Mouse (Mus musculus): ENCODE measurements at regions not wholly inside any gene's neighbourhood (a gene's known extent, or its start where the extent isn't known, plus 50 kb on each side); places are given as distances from the start of the nearest gene placed in this dataset.
"Not testable (repeated sequence)": the region's sequence is repeated elsewhere in the genome, so short reads cannot be mapped to it uniquely, and the experiment has no call there.

DNA sequence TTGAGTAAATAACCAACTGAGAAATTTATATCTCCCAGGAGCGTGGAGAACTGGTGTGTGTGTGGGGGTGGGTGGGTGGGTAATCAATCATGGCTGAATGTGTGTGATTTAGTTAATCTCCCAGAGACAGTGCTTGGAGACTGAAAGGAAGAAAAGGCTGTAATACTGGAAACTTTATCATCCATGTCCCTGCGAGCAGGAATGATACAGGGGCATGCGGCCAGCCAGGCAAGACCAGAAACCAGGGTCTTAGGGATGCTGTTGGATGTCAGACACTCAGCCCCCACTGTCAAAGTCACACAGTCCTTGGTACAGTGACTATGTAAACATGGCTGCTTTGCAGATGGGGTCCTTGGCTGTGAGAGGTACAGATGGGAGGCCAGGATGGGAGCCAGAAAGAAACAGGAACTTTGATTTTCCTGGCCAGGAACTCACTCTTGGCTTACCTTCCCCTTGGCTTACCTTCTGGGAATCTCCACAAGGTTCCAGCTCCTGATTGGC, 244.3 kb upstream of the Dpp6 start:
- DNase-seq (ENCODE audit: low read depth, low spot score): peak; percentile 95

DNA sequence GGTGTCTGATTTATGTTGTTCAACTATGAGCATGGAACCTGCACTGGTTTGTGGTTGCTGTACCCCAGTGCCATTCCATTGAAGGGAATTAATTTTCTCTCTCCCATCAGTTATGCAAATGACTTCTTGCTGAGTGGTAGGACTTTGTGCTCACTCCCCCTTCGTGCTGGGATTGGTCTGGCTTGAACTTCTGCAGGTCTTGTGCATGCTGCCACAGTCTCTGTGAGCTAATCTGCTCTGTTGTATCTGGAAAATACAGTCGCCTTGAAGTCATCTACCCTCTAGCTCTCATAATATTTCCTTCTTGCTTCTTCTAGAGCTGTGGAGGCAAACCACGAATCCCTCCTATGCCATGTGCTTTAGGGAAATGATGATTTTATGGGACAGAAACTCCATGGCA, 243.6 kb upstream of the Dpp6 start:
- DNase-seq (ENCODE audit: low read depth, low spot score): no peak

DNA sequence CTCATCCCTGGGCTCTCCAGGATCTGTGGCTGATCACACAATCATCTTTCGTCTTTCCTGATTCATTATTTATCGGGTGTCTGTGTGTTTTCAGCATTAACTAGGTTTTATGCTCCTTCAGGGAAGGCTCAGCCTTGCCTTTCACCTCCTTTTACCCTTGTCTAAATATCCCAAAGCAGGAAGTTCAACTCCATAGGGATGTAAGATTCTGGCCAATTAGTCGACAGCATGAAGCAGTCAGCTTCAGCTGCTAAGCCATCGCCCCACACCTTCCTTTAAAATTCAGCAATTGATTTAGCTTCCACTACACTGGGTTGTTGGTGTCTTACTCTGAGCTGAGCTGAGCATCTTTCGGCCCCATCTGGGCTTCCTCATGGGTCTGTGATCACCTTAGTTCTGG, 230.9 kb upstream of the Dpp6 start:
- DNase-seq (ENCODE audit: low read depth, low spot score): no peak

DNA sequence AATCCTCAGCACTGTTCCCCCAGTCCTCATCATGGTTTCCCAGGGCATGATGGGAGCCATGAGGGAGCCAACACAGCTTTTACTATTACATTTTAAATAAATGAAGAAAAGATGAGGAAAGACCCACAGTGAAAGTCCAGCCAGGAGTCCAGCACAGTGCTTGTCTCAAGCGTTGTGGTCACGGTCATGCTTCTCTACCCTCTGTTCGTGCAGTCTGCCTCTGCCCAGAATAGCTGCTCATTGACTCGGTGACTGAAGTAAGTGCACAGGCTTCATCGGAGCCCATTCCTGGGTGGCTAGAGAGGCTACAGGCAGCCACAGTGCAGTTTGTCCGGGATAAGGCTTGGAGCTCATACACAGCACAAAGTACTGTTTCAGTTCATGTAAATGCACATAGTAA, 226.1 kb upstream of the Dpp6 start:
- DNase-seq (ENCODE audit: low read depth, low spot score): no peak

DNA sequence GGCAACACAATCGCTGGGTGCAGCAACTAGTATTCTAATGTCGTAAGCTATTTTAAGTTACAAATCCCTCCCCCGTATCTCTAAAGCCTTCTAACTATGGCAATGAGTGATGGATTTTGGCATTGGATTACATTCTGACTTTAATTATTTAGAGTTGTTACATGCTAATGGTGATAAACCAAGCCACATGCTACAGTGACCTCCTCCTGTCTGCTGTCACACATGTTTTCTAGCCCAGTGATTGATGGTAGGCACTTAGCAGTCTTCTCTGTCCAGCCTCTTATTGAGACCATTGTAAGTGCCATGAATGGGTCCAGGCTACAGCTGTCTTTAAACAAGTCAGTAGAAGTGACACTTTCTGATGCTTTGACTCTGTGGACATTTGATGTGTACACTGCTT, 224.7 kb upstream of the Dpp6 start:
- no peak for DNase-seq (ENCODE audit: low read depth, low spot score)

DNA sequence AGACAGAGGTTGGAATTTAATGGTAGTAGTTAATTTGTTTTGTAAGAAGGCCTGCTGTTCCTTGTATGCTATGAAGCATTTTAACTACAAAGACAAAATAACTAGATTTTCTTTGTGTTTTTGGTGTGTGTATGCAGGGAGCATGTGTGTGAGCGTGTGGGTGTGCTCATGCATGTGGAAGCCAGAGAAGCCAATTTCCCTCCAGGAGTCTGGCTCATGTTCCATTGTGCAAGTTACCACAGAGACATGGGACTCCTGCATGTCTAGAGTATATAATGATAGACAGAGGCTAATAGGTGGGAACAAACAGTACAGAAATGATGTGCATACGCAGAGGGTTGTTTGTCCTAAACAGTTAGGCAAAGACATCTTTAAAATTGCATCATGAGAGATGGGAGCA, 219.0 kb upstream of the Dpp6 start:
- DNase-seq (ENCODE audit: low read depth, low spot score): peak; percentile 37

DNA sequence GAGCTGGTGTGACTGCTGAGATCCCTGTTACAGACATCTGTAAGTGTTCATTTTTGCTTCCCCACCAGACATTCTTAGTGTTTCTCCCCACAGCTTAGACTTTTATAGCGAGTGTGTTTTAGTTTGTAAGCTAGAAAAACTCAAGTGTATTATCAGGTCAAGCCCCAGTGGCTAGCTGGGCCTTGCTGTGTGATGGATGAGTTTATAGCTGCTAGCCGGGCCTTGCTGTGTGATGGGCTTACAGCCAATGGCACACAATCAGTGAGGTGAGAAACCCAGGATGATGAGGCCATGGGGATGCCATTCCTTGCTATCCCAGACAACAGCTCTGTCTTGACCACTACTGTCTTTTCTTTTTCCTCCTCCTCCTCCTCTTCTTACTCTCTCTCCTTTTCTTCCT, 197.7 kb upstream of the Dpp6 start:
- no peak for DNase-seq (ENCODE audit: low read depth, low spot score)

DNA sequence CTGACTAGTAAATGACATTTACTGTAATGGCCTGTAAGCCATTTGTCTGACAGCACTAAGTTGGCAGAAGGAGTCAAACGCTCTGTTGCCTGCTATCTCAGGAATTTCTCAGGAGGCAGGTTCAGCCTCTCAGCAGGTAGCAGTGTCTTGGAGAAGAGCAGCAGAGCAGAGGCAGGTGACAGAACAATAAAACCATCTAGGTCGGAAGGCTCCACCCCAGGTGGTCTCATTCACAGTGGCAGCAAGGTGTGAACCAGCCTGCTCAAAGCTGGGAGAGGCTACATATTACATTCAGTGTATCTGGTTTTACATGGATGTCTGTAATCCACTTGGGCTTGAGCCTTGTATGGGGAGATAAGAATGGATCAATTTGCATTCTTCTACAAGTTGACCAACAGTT, 194.9 kb upstream of the Dpp6 start:
- DNase-seq (ENCODE audit: low read depth, low spot score): no peak

DNA sequence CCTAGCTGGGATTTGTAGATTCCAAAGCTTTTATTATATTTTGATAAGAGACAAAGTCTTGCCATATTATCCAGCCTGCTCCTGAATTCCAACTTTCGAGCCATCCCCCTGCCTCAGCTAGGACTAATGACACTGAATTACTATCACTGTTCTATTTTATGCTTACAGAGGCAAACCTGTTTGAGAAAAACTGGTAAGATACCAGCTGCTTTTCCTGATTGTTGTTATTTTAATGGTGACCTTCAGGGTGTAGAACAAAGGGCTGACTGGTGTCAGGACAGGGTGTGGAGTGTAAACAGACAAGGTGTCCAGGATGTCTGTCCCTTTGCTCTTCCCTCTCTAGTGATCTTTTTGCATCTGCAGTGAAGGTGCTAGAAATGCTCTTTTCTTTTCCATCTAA, 145.5 kb upstream of the Dpp6 start:
- no peak for DNase-seq (ENCODE audit: low read depth, low spot score)

DNA sequence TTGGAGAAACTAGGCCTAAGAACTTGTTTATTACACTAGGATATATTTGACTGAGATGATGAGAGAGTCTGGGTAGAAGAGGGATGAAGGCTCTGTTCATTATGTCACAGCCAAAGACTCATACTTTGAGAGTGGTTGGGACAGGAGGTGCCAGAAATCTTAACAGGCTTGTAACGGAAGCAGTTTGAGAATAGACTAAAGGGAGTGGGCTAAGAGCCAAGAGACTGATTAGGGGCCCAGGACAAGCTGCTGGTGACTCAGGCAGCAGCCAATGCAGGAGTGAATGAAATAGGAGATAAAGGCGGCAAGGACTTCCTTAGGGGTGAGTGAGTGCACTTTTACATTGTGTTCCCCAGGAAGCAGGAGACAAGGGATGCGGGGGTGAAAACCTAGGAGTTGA, 127.2 kb upstream of the Dpp6 start:
- DNase-seq (ENCODE audit: low read depth, low spot score): no peak

DNA sequence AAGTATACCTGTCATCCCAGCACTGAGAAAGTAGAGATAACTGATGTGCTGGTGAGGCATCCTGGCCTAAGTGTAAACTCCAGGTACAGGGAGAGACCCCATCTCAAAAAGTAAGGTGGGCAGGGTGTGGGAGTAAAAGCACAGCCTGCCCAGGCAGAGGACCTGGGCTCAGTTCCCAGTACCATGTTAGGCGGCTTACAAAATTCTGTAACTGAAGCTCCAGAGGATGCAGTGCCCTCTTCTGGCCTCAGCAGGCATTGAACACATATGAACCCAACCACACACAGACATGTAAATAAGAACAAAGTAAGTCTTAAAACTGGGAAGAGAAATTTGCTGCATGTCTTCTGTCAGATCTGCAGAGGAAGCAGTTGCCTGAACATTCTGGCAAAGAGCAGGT, 125.9 kb upstream of the Dpp6 start:
- DNase-seq (ENCODE audit: low read depth, low spot score): no peak

DNA sequence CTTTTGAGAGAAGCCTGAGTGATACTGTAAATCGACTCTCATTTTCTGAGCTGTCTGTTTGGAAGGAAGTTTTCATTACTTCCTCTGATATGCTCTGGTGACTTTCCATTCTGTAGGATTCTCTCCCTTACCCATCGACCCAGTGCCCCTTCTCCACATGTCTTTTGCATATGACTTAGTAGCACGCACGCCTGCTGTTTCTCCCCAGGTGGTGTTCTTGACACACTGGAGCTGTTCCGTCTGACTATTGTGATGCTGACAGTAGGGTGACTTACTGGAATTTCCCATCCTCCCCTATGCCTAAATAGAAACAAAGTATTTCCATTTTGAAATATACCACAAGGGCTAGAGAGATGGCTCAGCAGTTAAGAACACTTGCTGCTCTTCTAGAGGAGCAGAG, 125.0 kb upstream of the Dpp6 start:
- DNase-seq (ENCODE audit: low read depth, low spot score): no peak

DNA sequence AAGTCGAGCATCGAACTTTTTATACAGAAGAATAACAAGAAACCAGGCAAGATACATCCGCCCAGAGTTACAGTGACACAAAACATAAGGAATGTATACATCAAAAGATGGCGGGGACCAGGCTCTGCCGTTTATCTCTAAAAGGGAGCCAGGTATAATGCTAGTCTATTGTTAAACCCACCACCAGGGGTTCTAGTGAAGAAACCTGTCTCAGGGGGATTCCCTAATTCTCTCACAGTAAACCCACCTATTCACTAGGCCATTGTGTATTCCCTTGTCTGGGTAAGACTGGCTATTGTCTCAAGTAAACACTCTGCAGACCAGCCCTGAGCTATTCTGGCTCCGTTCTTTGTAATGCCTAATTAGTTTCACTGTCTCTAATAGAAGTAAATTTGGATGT, 113.4 kb upstream of the Dpp6 start:
- not testable (repeated sequence) for DNase-seq (ENCODE audit: low read depth, low spot score)

DNA sequence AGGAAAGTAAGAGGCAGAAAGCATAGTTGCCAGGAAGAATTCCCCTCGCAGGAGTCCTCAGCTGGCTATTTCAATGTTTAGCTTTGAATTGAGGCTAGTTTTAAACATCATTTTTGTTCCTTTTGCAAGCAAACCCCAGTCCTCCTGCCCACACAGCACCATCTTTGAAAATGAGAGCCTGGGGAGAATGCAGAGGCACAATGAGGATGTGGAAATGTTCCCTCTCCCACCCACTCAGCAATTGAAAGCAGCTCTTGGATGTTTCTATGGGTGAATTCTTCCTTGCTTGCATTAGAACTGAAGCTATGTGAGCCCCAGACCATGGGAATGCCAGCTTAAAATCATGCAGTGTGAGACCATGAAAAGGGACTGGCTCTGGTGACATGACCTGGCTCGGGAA, 109.3 kb upstream of the Dpp6 start:
- peak; percentile 86 for DNase-seq (ENCODE audit: low read depth, low spot score)

DNA sequence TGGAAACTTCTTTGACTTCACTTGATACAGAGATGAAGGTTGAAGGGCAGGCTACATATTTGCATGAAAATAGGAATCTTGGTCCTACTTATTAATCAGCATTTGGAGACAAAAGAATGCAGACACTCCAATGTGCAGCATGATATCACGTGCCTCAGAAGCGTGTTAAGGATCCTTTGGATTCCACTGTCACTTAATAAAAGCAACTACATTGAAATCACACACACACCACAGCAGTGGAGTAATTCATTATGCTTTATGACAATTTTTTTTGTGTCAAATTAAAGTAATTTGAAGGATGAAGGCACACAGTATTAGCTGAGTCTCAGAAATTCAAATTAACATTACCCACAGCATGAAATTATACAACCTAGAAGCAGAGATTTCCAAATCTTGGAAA, 92.5 kb upstream of the Dpp6 start:
- no peak for DNase-seq (ENCODE audit: low read depth, low spot score)

DNA sequence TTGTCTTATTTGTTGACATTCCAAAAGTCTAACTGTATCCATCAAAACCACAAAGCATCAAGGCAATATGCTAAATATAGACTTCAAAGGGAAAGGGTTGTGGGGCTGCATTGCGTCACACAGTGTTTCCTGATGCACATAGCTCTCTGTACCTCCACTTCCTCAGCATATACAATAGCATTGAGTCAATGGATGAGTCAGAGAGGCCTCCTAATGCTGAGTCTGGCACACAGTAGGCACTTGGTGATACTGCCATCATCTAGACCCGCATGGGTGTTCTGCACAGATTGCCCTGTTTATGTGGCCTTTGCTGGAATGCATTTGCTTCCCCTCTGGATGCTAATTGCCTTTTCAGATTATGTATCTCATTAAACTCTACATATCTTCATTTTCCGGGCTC, 91.0 kb upstream of the Dpp6 start:
- no peak for DNase-seq (ENCODE audit: low read depth, low spot score)

DNA sequence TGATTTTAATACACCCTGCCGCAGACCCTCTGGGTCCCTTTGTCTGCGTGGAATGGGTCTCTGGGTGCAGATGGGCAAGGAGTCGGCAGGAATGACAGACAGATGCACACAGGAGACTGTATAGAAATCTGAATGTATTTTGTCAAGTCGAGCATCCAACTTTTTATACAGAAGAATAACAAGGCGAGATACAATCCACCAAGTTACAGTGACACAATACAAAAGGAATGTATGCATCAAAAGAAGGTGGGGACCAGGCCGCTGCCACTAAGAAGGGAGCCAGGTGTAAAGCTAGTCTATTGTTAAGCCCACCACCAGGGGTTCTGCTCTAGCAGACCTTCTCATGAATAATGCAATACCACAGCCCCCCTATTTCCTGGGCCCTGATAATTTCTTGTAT, 65.8 kb upstream of the Dpp6 start:
- DNase-seq (ENCODE audit: low read depth, low spot score): not testable (repeated sequence)

DNA sequence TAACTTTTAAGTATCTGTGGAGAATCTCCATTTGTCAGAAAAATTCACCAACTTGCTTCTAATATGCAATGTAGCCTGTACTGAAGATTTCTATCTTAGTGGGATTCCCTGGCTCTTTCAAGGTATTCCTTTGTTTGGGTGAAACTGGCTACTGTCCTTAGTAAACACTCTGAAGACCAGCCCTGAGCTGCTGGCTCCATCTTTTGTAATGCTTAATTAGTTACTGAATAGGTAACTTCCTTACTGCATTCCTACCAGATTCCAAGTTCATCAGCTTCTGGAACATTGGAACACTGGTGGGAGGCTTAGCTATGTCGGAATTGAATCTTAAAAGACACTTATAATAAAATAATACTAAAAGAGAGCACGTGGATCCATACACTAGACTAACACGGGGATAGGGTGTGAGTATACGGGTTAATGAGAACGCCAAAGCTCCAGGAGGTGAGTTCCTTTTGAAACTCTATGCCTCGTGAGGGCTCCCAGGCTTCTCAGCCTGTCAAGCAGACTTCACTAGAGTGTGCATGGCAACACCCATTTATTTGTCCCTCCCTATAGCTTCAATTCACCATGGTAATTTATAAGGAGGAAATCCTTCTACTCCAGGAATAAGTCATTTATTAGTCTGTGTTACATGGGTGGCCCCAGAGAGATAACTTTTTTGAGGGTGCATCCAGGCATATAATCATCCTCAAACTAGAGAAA, 65.2 kb upstream of the Dpp6 start:
- DNase-seq (ENCODE audit: low read depth, low spot score): not testable (repeated sequence)

DNA sequence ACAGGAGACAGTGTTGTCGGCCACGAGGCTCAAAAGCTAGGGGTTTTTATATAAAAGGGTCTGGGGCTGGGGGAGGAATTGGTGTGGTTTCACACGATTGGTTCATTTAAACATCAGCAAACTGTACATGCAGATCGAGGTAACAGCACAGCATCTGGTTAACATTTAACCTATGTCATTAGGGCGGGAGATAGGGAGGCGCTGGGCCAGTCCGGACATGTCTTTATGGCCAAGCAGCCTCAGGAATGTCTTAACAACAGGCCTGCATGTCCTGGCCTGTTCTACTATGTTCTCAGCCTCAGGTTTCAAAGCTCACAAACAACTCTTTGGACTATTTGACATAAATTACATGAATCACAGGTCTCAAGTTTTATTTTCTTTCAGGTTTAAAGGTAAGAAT, 62.9 kb upstream of the Dpp6 start:
- DNase-seq (ENCODE audit: low read depth, low spot score): not testable (repeated sequence)

Measured in brain, adult 2 months (tissue).